Mouse (Mus musculus) hindbrain, postnatal 0 days (tissue): ENCODE measurements around the gene Acot11. TPM values are rescaled to one million over a fixed set of nuclear protein-coding genes. Genes with fewer than 3 reads are reported as not detected.

ENCODE experiments used
- ATAC-seq: fragments of 200-750 bp; cut with Nextera tagmentation; 2 replicates; pipeline ENCODE4 v1.8.0; 2017; ENCODE audit warnings: mild to moderate bottlenecking, moderate TSS enrichment, moderate library complexity
- DNase-seq: peaks from one replicate; pipeline ENCODE4 v3.0.0-alpha.2; 2015; ENCODE audit warnings: low spot score
- H3K27ac ChIP-seq: fragments of 300-500 bp; sonication (generic); 2 replicates; pipeline ENCODE4 v1.5.1; 2014; ENCODE audit warnings: mild to moderate bottlenecking
- H3K27me3 ChIP-seq: fragments of 300-500 bp; sonication (generic); 2 replicates; pipeline ENCODE4 v1.6.1; 2014; ENCODE audit warnings: low read length, mixed read lengths; ENCODE audit not compliant: insufficient read depth
- H3K36me3 ChIP-seq: fragments of 300-500 bp; sonication (generic); 2 replicates; pipeline ENCODE4 v1.6.1; 2014; ENCODE audit warnings: low read length, mixed read lengths; ENCODE audit not compliant: insufficient read depth
- H3K4me1 ChIP-seq: fragments of 300-500 bp; sonication (generic); 2 replicates; pipeline ENCODE4 v1.6.1; 2014; ENCODE audit warnings: antibody characterized with exemption, low read length, mixed read lengths; ENCODE audit not compliant: insufficient read depth
- H3K4me2 ChIP-seq: fragments of 300-500 bp; sonication (generic); 2 replicates; pipeline ENCODE4 v1.6.1; 2014; ENCODE audit warnings: low read depth, mild to moderate bottlenecking, low read length, moderate library complexity, mixed read lengths
- H3K4me3 ChIP-seq: fragments of 300-500 bp; sonication (generic); 2 replicates; pipeline ENCODE4 v1.5.1; 2014; ENCODE audit warnings: low read length
- H3K9ac ChIP-seq: fragments of 300-500 bp; sonication (generic); replicated peaks from 2 replicates; pipeline ENCODE4 v1.6.1; 2014; ENCODE audit warnings: mild to moderate bottlenecking, low read length, moderate library complexity, mixed read lengths
- H3K9me3 ChIP-seq: fragments of 300-500 bp; sonication (generic); 2 replicates; pipeline ENCODE4 v1.6.1; 2016; ENCODE audit warnings: low read length, mixed read lengths
- CTCF ChIP-seq: IDR thresholded peaks from 2 replicates; pipeline ENCODE4 v1.5.1; 2016; ENCODE audit warnings: antibody characterized with exemption, control low read depth, low read depth
- WGBS: fragments of 180-500 bp; shearing (Covaris S2); extraction: QIAGEN DNeasy Blood & Tissue Kit; methylation state at CpG from one replicate; pipeline ENCODE4 v1.1.7; 2014; 5-methylcytosine and 5-hydroxymethylcytosine counted together
- polyA plus RNA-seq: library from polyadenylated mRNA; unstranded; fragments of >200 nt; fragmentation: Nextera tagmentation; extraction: Ambion mirVana; gene quantifications from 2 replicates; pipeline ENCODE4 v1.2.1, GENCODE M21; 2015
- total RNA-seq: library from RNA; depleted of rRNA; stranded (reverse); fragments of >200 nt; gene quantifications from 2 replicates; pipeline ENCODE4 v1.2.3, GENCODE M21; 2014

Gene Acot11
- total and polyA plus RNA-seq, 2 experiments from 2014 or later, result 2.0 to 12.2 TPM

DNA sequence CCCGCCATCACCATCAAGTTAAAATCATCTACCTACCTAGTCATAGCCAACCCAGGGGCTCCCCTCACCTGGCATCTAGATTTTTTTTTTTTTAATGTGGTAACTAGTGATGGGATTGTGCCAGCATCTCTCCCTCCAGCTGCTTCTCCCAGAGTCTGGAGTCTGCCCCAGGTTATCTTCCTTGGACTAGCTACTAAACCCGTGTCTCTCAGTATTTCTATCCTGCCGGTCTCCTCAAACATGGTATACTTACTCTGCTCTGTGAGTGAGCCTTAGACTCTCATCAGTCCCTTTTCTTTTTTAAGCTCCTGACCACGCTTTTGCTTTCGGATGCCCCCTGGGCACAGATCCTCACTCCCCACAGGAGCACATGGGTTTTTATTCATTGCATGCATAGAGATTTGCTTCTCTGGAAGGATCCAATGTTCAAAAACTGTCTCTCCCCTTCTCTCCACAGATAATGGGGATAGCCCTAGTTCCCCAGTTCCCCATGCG, 35.9 kb upstream of the Acot11 start:
- H3K36me3 ChIP-seq, result no peaks in the 10 kb centered on the region
- DNase-seq (no peak), ATAC-seq (no peak)
- H3K9ac ChIP-seq, result peak overlapping the region; percentile 69
- H3K9me3 ChIP-seq, result no peaks in the 10 kb centered on the region
- peak overlapping the region; percentile 59 for H3K4me3 ChIP-seq
- TF ChIP-seq CTCF, result no peak
- H3K4me1 ChIP-seq, result peaks cover 30% of the 10 kb centered on the region
- H3K27ac ChIP-seq, result peak overlapping the region; percentile 94; the same call in 1 of the 2 replicates
- no peaks in the 10 kb centered on the region for H3K27me3 ChIP-seq
- peak overlapping the region; percentile 100 for H3K4me2 ChIP-seq
- 11% methylated on average over 6 of the region's 6 CpGs for WGBS

DNA sequence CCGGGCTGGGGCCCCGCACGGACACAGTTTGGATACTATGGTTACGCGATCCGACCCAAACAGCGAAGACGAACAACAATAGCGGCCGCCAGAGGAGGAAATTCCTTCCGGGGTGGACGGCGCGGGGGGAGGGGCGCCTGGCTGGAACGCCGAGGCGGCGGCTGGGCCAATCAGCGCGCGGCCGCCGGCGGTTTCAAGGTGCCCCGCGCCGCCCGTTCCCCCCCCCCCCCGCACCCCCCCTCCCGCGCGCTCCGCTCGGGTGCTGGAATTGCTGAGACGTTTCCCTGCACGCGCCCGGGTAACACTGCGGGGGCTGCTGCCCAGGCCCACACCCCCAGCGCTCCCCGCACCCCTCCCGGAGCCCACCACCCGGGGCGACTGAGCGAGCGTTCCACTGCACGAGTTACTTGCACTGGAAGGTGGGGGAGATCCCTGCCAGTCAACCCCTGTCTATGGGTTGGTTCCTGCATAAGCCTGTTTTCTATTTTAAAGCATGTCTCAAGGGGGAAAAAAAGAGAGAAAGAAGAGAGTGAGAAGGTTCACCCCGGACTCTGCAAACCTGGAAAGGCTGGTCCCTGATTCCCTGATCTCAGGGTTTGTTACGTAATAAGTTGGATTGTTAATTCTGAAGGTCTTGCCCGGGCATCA, 35.3 kb upstream of the Acot11 start:
- no peaks in the 10 kb centered on the region for H3K27me3 ChIP-seq
- H3K4me2 ChIP-seq, result peak overlapping the region; percentile 100
- peak; percentile 32; the same call in 1 of the 2 replicates for TF ChIP-seq CTCF
- H3K27ac ChIP-seq, result peak overlapping the region; percentile 94
- peak overlapping the region; percentile 59 for H3K4me3 ChIP-seq
- H3K4me1 ChIP-seq, result peaks cover 30% of the 10 kb centered on the region
- H3K9me3 ChIP-seq, result no peaks in the 10 kb centered on the region
- peak overlapping the region; percentile 69 for H3K9ac ChIP-seq
- no peaks in the 10 kb centered on the region for H3K36me3 ChIP-seq
- under 1% methylated on average over 29 of the region's 51 CpGs for WGBS
- ATAC-seq, result peak; percentile 68
- DNase-seq, result peak; percentile 95

DNA sequence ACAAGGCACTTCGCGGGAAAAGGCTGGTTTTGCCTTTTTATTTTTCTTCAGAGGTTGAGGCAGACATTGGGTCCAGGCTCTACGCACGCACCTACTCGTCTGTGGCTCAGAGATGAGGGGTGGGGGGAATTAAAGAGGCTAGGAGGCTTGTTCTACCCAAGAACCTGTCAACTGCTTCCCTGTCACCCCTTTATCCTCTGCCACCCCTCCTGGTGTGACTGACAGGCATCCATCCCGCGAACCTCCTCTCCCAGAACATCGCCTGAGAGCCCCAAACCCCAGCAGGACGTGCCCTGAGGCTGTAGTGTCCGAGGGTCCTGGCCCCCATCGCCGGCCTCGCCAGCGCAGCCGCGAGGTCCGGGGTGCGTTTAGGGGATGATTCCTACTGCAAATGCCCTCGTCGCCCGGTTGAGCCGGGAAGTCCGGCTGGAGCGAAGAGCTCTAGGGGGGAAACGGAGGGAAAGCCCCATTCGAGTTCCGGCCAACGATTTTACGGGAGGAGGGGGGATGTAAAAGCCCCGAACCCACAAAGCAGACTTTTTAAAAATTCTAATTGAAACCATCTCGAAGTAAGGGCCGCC, 34.5 kb upstream of the Acot11 start:
- peak overlapping the region; percentile 94 for H3K27ac ChIP-seq
- TF ChIP-seq CTCF, result no peak
- H3K9ac ChIP-seq, result peak overlapping the region; percentile 69
- H3K4me1 ChIP-seq, result peaks cover 30% of the 10 kb centered on the region
- peak overlapping the region; percentile 59 for H3K4me3 ChIP-seq
- DNase-seq, result peak; percentile 48
- H3K9me3 ChIP-seq, result no peaks in the 10 kb centered on the region
- no peaks in the 10 kb centered on the region for H3K36me3 ChIP-seq
- H3K27me3 ChIP-seq, result no peaks in the 10 kb centered on the region
- under 1% methylated on average over 32 of the region's 32 CpGs for WGBS
- ATAC-seq, result peak; percentile 6; the same call in 1 of the 2 replicates
- peak overlapping the region; percentile 100 for H3K4me2 ChIP-seq

DNA sequence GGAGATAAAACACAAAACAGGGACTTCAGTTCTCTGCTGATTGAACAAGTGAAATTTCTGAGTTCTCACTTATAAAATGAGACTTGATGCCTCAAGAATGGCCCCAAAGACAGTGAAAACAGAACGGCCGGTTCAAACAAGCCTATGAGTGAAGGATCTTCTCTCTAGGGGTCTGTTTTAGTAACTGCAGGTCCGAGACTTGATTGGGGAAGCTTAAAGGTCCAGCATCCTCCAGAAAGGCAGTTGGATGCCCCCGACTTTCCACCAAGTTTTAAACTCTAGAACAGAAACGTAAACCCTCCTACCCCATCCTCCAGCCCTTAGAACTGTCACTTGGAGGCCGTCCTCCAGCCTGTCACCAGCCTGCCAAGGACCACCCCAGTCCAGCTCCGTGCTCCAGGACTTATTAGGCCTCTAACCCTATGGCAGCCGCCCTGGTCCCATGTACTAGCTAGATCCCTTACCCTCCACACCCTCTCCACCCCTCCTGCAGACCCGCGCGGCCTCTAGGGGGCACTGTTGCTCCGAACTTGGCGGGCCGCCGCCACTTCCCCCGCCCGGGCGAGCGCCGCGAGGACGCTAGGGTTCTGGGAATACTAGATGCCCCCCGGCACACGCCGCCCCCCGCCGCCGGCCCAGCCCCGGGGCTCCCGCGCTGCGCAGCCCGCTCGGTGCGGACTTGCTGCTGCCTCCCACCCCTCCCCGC, 33.9 kb upstream of the Acot11 start:
- no peaks in the 10 kb centered on the region for H3K36me3 ChIP-seq
- peak overlapping the region; percentile 94 for H3K27ac ChIP-seq
- peak; percentile 84 for TF ChIP-seq CTCF
- under 1% methylated on average over 36 of the region's 36 CpGs for WGBS
- H3K9ac ChIP-seq, result peak overlapping the region; percentile 69
- H3K4me2 ChIP-seq, result peak overlapping the region; percentile 100
- H3K9me3 ChIP-seq, result no peaks in the 10 kb centered on the region
- peak overlapping the region; percentile 59 for H3K4me3 ChIP-seq
- ATAC-seq (peak; percentile 89), DNase-seq (peak; percentile 93)
- peaks cover 30% of the 10 kb centered on the region for H3K4me1 ChIP-seq
- H3K27me3 ChIP-seq, result no peaks in the 10 kb centered on the region

DNA sequence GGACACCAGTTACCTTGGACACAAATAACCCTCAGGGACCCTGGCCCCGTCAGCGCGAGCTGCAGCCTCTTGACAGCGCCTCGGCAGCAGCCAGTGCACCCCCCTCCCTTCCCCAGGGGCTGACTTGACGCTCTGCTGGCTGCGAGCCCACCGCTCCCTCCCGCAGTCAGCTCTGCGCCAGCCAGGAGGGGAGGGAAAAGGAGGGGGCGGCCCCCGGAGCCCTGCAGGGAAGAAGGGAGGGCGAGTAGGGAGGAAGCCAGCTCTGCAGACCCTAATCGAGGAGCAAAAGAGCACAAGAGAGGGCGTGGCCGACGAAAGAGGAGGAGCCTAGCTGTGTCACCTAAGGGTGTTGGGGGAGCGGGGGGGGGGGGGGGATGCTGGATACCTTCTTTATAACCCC, 33.2 kb upstream of the Acot11 start:
- peaks cover 30% of the 10 kb centered on the region for H3K4me1 ChIP-seq
- H3K4me2 ChIP-seq, result peak overlapping the region; percentile 56
- under 1% methylated on average over 15 of the region's 18 CpGs for WGBS

DNA sequence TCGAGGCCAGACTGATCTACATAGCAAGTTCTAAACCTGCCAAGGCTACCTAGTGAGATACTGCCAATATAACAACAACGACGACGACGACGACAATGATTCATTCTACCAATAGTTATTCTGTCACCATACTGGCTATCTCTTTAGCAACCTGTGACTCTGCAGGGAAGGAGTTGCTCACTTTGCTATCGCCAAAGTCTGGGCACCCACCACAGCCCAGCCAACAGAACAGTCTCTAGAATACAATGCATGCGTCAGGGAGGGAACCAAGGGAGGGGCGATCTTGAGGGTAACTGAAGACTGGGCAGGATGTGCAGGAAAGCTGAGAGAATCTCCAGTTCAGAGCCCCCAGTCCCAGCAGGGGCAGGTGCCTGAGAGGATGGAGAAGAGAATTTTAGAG, 32.6 kb upstream of the Acot11 start:
- H3K36me3 ChIP-seq, result no peaks in the 10 kb centered on the region
- H3K27ac ChIP-seq, result peak overlapping the region; percentile 94
- no peak overlapping the region for H3K4me3 ChIP-seq
- no peaks in the 10 kb centered on the region for H3K9me3 ChIP-seq
- ATAC-seq (no peak), DNase-seq (no peak)
- WGBS, result 8% methylated on average over 9 of the region's 9 CpGs
- H3K9ac ChIP-seq, result peak overlapping the region; percentile 37; the same call in 1 of the 2 replicates
- H3K4me1 ChIP-seq, result peaks cover 30% of the 10 kb centered on the region
- TF ChIP-seq CTCF, result no peak
- H3K4me2 ChIP-seq, result peak overlapping the region; percentile 56
- H3K27me3 ChIP-seq, result no peaks in the 10 kb centered on the region

More for the DNA sequence above, 33.2 kb upstream of the Acot11 start:
- H3K4me3 ChIP-seq, result peak overlapping the region; percentile 23
- no peak for TF ChIP-seq CTCF
- no peaks in the 10 kb centered on the region for H3K36me3 ChIP-seq
- DNase-seq (peak; percentile 91), ATAC-seq (peak; percentile 35; the same call in 1 of the 2 replicates)
- H3K9me3 ChIP-seq, result no peaks in the 10 kb centered on the region
- H3K27ac ChIP-seq, result peak overlapping the region; percentile 94
- peak overlapping the region; percentile 37; the same call in 1 of the 2 replicates for H3K9ac ChIP-seq
- no peaks in the 10 kb centered on the region for H3K27me3 ChIP-seq
